Mouse (Mus musculus) E14TG2a.4 (cell line): ENCODE results near the gene Dyrk1a.

Source experiments
- CTCF ChIP-seq: conservative IDR thresholded peaks from 2 replicates; pipeline ENCODE4 v1.5.1; 2014; ENCODE audit warnings: low read length
- POU5F1 ChIP-seq: IDR thresholded peaks from 2 replicates; pipeline ENCODE4 v1.6.1; 2014; ENCODE audit warnings: low read length, borderline replicate concordance

- TF ChIP-seq CTCF (no peak), POU5F1 (no peak)
Observed at GRCm38 (mm10) chr16:94719488-94719887, 149.7 kb downstream of the Dyrk1a start.
